Mouse (Mus musculus): ENCODE measurements around the gene Zfp963. TPM values are rescaled to one million over a fixed set of nuclear protein-coding genes. Genes with fewer than 3 reads are reported as not detected.
A peak's percentile ranks its signal among the peaks of the same experiment; 100 is the strongest.
"Not testable (repeated sequence)": the region's sequence is repeated elsewhere in the genome, so short reads cannot be mapped to it uniquely, and the experiment has no call there.

Zfp963 gene
- polyA plus RNA-seq, 1 experiment = 9.4 TPM

DNA sequence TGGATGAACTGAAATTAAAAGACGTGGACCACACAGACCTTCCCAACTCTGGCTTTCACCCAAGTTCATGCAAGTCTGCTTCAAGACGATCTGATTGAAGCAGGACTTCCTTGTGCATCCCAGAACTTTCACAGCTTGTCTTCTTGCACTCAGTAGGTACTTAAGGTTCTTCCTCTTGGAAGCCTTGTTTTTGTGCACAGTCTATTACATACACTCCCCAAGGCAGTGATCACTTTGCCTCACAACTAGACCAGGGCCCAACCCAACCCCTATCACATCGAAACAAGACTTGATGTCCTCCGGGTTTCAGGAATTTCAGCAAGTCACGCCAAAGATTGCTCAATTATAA, 32.6 kb downstream of the Zfp963 start:
- TF ChIP-seq CTCF (IDR thresholded peaks at IDR 0.05; ENCODE audit: borderline replicate concordance, extremely low read depth, insufficient read depth, insufficient read length) (no peak), POLR2A (IDR thresholded peaks at IDR 0.05; ENCODE audit: borderline replicate concordance, extremely low read depth, insufficient read depth, insufficient read length, poor library complexity, severe bottlenecking) (no peak)
- DNase-seq (ENCODE audit: low read depth) = no peak

- TF ChIP-seq POLR2A (IDR thresholded peaks at IDR 0.05; ENCODE audit: borderline replicate concordance, extremely low read depth, insufficient read depth, insufficient read length, poor library complexity, severe bottlenecking) = peak; percentile 92
- no peak for TF ChIP-seq CTCF (IDR thresholded peaks at IDR 0.05; ENCODE audit: borderline replicate concordance, extremely low read depth, insufficient read depth, insufficient read length)
- peak; percentile 100 for DNase-seq (ENCODE audit: low read depth)
Measured at GRCm38 (mm10) chr8:69716403-69717231, 33.2 kb downstream of the Zfp963 start.

GRCm38 (mm10) chr8:69715366-69715765, 34.4 kb downstream of the Zfp963 start:
- DNase-seq (ENCODE audit: low read depth) = no peak
- TF ChIP-seq POLR2A (IDR thresholded peaks at IDR 0.05; ENCODE audit: borderline replicate concordance, extremely low read depth, insufficient read depth, insufficient read length, poor library complexity, severe bottlenecking) = no peak

DNA sequence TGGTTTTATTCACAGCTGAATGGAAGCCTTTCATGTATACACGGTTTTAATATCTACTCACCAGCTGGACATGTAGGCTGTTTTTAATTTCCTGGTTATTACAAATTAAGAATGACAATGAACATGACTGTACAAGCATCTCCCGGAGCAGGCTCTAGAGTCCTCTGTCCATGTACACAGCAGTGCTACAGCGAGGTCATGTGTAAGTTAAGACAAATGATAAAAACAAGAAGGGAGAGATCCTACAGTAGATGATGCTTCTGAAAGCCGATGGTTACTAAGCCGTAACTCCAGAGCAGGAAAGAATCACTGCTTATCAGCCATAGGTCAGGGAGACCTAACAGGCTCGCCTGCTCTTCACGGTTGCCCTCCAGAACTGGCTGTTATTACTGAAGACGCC, 36.3 kb downstream of the Zfp963 start:
- no peak for TF ChIP-seq POLR2A (IDR thresholded peaks at IDR 0.05; ENCODE audit: borderline replicate concordance, extremely low read depth, insufficient read depth, insufficient read length, poor library complexity, severe bottlenecking)
- TF ChIP-seq CTCF (IDR thresholded peaks at IDR 0.05; ENCODE audit: borderline replicate concordance, extremely low read depth, insufficient read depth, insufficient read length) = no peak
- no peak for DNase-seq (ENCODE audit: low read depth)

- not testable (repeated sequence) for DNase-seq (ENCODE audit: low read depth)
Measured at GRCm38 (mm10) chr8:69710624-69711023, 39.1 kb downstream of the Zfp963 start, which contains the start of gene Zfp869. TSS of gene Zfp869 (minus strand) at chr8:69710724.

GRCm38 (mm10) chr8:69701810-69702209, 48.0 kb downstream of the Zfp963 start:
- TF ChIP-seq POLR2A (IDR thresholded peaks at IDR 0.05; ENCODE audit: borderline replicate concordance, extremely low read depth, insufficient read depth, insufficient read length, poor library complexity, severe bottlenecking) (no peak), CTCF (IDR thresholded peaks at IDR 0.05; ENCODE audit: borderline replicate concordance, extremely low read depth, insufficient read depth, insufficient read length) (no peak)
- DNase-seq (ENCODE audit: low read depth) = no peak

Other genes with a start within 250 kb of the Zfp963 start
- gene Gm7697, start 227.0 kb downstream of the Zfp963 start, polyA plus RNA-seq (2012; rRNA removed) = 0.04 TPM in 2 replicates
- 21.5 and 23.7 TPM in 2 replicates for gene Zfp868, start 124.4 kb downstream of the Zfp963 start, polyA plus RNA-seq (2012; rRNA removed)
- gene Zfp964, start 95.5 kb downstream of the Zfp963 start, polyA plus RNA-seq (2012; rRNA removed) = 2.3 and 2.9 TPM in 2 replicates
- gene Zfp869, start 39.2 kb downstream of the Zfp963 start, polyA plus RNA-seq (2012; rRNA removed) = 13.5 and 14.3 TPM in 2 replicates
- 1.4 and 1.6 TPM in 2 replicates for gene Gm20422, start 24.9 kb upstream of the Zfp963 start, polyA plus RNA-seq (2012; rRNA removed)
- 85.0 and 112 TPM in 2 replicates for gene Atp13a1, start 41.2 kb upstream of the Zfp963 start, polyA plus RNA-seq (2012; rRNA removed)
- 31.2 and 44.6 TPM in 2 replicates for gene Zfp866, start 41.2 kb upstream of the Zfp963 start, polyA plus RNA-seq (2012; rRNA removed)
- gene Gmip, start 58.7 kb upstream of the Zfp963 start, polyA plus RNA-seq (2012; rRNA removed) = 72.5 and 80.2 TPM in 2 replicates
- gene Lpar2, start 72.5 kb upstream of the Zfp963 start, polyA plus RNA-seq (2012; rRNA removed) = 7.2 and 8.0 TPM in 2 replicates
- gene Pbx4, start 82.5 kb upstream of the Zfp963 start, polyA plus RNA-seq (2012; rRNA removed) = 38.6 and 43.6 TPM in 2 replicates
- 5.0 and 5.6 TPM in 2 replicates for gene Cilp2, start 137.7 kb upstream of the Zfp963 start, polyA plus RNA-seq (2012; rRNA removed)
- gene Tssk6, start 152.2 kb upstream of the Zfp963 start, polyA plus RNA-seq (2012; rRNA removed) = 0.37 and 0.53 TPM in 2 replicates
- gene Ndufa13, start 152.6 kb upstream of the Zfp963 start, polyA plus RNA-seq (2012; rRNA removed) = 84.2 and 106 TPM in 2 replicates
- 12.6 and 13.0 TPM in 2 replicates for gene Yjefn3, start 152.7 kb upstream of the Zfp963 start, polyA plus RNA-seq (2012; rRNA removed)
- gene Gatad2a, start 246.4 kb upstream of the Zfp963 start, polyA plus RNA-seq (2012; rRNA removed) = 33.6 and 41.2 TPM in 2 replicates